Mouse (Mus musculus) cerebellum, postnatal 36 days (tissue): ENCODE data around the gene Psmb7.

Source experiments
- DNase-seq, 2 experiments: peaks; one replicate each; pipeline ENCODE4 v3.0.0; 2021 to 2022; ENCODE audit warnings: mixed read lengths in 2 of 2

Gene Psmb7

GRCm38 (mm10) chr2:38637716-38638267 is 6.1 kb downstream of the Psmb7 start:
- DNase-seq: no peak

- no peak for DNase-seq
These were observed 13.3 kb downstream of the Psmb7 start for GRCm38 (mm10) chr2:38630574-38630973.

DNA sequence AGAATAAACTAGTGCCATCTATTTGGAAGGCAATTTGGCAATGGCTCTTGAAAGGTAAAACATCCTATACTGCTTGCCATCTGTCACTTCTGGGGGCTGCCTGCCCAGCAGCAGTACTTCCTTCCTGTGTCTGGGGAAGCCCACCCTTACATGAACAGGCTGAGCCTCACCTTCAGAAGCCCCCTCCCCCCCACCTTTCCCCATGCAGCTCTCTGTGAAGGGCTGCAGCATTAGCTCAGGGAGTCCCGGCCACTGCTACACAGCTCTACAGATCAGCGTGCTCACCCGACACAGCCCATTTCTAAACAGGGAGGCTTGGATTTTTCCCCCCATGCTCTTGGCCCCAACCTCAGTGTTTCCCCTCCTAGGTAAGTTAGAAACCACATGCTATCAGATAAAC is 14.4 kb downstream of the Psmb7 start:
- no peak for DNase-seq

GRCm38 (mm10) chr2:38628801-38629200 is 15.1 kb downstream of the Psmb7 start:
- DNase-seq: no peak

DNA sequence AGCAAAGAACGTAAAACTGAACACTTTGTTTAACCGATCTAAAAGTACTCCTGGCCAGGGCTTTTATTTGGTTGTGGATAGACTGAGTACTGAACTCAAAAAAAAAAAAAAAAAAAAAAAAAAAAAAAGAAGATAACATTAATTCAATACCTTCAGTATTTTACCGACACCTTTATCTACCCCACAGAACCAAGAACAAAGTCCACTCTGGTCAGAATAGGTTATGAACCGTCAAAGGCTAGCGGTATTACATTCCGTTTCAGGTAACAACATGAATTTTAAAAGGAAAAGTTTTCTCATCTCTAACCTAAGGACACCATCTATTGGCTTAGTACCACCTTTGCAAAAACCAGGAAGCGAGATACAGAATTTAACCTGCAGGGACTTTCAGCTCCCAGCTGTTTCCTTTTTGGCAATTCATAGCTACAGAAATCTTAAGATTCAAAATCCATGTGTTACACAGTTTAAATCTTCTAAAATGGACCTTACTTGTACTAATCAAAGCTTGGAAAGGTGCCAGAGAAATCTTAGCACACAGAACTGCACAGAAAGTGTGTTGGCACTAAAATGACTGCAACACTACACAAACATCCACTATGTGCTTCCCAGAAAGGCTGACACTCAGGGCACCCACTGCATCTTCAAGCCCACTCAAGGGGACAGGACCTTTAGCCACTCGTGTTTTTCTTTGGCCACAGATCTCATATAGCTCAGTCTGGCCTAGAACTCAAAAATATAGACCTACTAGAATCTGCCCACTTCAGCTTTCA is 19.9 kb downstream of the Psmb7 start:
- DNase-seq: no peak

DNA sequence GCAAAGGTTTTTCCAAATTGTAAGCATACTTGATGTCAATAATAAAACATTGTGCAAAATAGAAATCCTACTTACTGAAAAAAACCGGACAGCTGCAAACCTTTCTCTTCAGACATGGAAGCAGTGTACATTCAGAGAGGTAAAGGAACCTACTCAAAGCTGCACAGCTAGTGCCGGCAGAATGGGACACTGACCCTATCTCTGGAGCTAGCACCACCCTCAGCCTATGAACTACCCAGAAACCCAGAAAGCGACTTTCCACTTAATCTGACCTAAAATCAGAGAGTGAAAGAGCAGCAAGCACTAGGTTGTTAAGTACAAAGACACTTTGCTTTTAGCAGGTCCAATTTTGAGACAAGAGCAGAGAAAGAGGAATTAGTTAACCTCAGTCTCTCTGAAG is 20.5 kb downstream of the Psmb7 start:
- DNase-seq: no peak

GRCm38 (mm10) chr2:38621610-38622021 is 22.3 kb downstream of the Psmb7 start:
- DNase-seq: peak; percentile 47 to 55

- no peak for DNase-seq
These were observed 22.8 kb downstream of the Psmb7 start for GRCm38 (mm10) chr2:38621076-38621475.

DNA sequence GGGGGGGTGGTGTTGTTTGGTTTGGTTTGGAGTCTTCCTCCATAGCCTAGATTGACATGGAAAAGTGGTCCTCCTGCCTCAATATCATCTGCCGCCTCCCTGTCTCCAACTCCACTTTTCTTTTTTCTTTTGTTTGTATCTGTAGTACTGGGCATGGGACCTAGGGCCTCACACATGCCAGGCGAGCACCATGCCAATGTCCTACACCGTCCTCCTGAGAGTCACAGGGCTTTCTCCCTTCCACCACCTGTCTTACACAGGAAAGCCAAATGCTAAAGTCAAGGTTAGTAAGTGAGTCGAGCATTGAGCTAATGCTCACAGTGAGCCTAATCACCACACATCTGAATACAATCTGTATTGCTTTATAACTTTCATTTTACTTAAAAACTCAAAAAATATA is 24.1 kb downstream of the Psmb7 start:
- DNase-seq: peak; percentile 72 to 74

DNA sequence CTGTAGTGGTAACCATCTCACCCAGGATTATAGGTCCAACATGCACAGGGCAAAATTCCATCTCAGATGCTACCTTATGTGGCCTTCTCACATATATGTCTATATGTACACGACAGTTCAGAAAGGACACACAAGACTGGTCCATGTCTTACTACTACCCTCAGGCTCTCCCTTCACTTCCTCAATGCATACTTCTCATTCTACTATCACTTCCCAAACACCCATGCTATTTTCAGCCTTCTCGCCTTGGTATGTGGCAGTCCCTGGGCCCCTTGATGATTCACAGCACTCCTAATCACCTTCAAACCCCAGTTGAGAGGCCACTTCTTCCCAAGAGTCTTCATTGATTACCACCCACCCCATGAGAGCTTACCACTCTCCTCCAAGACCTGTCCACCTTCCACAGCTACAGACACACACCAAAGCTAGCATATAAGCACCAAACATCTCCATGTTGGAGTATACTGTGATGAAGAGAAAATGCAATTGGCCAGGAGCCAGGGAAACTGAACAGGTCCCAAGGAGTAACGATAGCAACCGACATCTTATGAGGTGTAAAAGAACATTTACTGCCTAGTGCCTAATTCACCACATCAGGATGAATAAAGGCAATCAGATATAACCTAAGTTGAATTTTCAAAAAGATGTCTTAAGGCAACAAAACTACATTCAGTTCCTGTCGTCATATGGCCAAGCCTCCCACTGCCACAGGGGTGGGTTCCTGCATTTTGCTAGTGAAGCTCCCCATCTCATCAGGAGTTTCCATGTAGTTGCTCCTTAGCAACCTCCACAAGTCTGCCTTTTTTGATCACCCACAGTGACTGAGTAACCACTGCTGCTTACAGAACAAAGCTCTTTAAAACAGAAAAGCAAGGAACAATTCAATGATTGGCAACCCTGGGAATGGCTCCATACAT is 26.7 kb downstream of the Psmb7 start:
- no peak for DNase-seq

DNA sequence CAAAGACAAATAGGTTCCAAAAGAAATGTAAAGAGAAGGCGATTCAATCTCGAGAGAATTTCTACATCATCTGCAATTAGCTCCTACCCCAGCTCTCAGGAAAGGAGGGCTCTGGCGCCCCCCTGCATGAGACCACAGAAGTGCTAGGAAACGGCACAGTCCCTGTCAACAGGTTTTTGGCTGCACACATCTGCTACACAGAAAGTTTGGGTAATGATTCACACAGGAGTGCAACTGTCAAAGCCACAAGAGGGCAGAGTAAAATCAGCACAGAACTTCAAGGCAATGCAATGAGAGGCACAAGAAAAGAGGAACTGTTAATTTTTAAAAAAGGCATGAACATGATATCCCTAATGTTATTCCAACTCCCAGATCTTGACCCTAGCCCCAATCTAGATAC is 27.8 kb downstream of the Psmb7 start:
- DNase-seq: peak in 1 of 2 experiments; percentile 35

DNA sequence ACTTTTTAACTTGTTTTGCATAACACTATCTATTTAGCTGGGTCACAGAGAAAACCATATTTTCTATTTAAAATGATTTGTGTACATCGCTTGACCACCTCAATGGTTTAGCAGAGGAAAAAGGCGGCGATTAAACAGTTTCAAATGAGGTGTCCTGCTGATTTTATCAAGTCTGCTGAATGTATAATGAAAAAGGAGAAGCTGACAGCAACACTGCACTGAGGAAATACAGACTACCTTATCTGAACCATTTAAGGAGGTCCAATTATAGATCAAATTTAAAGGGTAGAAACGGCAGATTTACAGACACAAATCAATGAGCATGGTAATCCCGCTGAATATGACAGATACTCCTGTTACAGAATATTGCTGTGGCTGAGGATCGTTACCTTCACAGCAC is 29.4 kb downstream of the Psmb7 start:
- DNase-seq: no peak

DNA sequence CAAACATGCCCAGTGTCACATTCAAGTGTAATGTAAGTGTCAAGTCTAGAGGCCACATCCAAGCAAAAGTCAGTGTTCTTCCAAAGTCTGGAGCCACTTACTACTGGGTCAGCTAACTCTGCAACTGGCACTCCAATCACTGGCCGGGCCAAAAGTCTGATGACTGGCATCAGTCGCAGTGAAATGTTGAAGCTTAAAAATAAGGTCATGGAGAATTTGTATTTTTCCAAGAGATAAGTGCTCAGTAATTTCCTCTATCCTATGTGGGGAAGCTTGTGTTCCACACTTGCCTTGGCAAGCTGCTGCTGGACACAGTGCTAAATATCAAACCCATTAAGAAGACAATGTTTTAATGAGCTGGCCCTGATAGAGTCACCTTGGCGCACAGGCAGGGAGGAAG is 30.3 kb downstream of the Psmb7 start:
- DNase-seq: peak in 1 of 2 experiments; percentile 14

DNA sequence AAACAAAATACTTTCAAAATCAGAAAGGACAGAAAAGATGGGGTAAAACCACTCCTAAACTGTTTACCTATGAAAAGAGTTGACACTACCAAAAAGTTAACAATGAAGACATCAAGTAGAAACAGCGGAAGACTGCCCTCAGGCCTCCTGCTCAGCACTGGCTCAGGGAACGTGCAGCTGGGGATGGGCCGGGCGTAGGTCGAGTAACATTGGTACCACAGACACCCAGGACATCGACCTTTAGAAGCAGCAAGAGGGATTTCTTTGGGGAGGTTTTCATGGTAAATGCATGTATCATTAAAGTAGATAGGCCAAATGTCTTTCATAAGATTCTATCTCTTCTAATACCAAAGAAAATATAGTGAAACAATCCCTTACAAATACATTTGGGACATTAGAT is 31.3 kb downstream of the Psmb7 start:
- no peak for DNase-seq

DNA sequence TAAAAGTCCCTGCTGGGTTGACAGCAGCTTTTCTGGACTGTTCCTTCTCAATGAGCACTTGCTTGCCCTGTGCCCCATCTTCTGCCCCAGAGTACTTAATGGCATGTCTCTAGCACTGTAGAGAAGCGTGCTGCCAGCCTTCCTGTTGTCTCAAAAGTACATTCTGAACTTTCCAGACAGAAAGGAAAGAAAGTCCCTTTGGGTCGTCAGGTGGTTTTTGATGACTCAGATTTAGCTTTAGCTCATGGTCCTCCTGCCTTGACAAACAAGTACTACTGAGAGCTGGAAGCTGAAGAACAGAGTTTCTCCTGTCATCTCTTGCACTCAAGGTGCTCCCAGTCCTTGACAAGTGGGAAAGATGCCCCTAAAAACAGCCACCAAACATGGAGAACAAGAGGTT is 33.7 kb downstream of the Psmb7 start:
- DNase-seq: no peak

GRCm38 (mm10) chr2:38609310-38609709 is 34.6 kb downstream of the Psmb7 start:
- DNase-seq: no peak

DNA sequence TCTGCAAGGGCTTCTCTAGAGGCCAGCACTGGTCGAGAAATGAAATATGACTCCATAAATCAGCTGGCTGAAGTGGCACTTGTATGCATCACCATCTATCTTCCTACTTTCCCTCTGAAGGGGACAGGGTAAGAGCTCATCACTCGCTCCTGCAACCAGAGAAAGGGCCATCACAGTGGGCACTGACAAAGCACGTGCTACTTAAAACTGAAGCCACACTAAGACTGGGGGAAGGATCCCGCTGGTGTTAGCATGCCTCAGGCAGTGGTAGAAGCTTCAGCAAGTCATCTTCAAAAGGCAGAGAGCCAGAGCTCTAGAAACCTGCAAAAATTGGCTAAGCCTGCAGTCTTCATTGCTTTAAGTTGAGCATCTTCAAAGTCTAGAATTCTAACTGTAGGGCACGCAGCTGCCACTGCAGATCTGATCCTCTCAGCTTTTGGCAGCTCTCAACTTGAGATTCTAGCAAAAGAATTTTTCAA is 35.0 kb downstream of the Psmb7 start:
- DNase-seq: no peak

GRCm38 (mm10) chr2:38607716-38608115 is 36.2 kb downstream of the Psmb7 start:
- DNase-seq: no peak

DNA sequence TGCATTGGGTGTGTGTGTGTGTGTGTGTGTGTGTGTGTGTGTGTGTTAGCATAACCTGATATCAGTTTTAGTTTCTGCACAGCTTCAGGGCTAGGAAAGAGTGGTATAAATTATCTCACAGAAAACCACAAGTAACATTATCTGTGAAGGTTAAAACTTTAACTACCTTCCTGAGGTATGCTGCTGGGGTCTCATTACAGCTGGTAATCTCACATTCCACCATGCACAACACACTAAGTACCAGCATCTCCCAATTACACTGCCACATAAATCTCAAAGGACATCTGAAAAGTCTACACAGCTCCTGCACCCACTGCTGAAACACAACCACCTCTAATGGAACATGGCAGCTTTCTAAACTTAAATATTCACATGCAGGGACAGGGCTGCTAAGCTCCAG is 43.0 kb downstream of the Psmb7 start:
- no peak for DNase-seq

- peak in 1 of 2 experiments; percentile 35 for DNase-seq
These were observed 45.5 kb downstream of the Psmb7 start for GRCm38 (mm10) chr2:38598395-38598794.

DNA sequence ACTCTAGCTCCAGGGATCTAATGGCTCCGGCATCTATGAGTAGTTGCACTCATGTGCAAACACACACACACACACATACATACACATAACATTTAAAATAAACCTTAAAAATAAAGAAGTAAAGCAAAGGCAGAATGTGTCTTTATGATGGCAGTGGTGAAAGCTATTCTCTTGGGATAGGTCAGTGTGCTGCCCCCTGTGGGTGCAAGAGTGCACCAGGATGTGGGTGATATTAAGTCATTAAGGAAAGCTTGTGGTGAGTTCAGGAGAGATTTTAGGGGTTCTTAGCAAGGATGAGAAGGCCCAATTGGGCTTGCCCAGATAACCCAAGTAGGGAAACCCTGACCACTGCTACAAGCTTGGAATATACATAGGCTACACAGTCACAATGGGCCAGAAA is 46.0 kb downstream of the Psmb7 start:
- no peak for DNase-seq

GRCm38 (mm10) chr2:38594874-38595273 is 49.0 kb downstream of the Psmb7 start:
- DNase-seq: no peak

GRCm38 (mm10) chr2:38591751-38592459 is 52.0 kb downstream of the Psmb7 start:
- DNase-seq: peak in 1 of 2 experiments; percentile 48
